Mouse (Mus musculus): Measurements from ENCODE around the gene Fktn. TPM values are rescaled to one million over a fixed set of nuclear protein-coding genes. Genes with fewer than 3 reads are reported as not detected.
"Not testable (repeated sequence)": the region's sequence is repeated elsewhere in the genome, so short reads cannot be mapped to it uniquely, and the experiment has no call there.

The Fktn gene
- 1.00 and 1.4 TPM in 2 replicates for polyA plus RNA-seq (2012; rRNA removed)

DNA sequence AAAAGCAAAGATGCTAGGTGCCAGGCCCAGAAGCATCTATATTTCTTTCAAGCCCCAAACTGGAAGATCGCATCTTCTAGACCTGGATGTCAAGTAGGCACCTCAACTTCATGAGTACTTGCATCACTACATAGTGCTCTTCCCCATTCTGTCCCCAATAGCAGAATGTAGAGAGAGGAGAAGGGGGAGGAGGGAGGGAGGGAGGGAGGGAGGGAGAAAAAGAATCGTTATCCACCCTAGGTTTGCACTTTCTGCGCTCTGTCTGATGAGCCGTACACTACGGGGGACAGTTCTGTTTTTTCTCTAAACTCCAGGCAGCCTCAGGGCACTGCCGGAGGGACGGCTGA lies at the start of gene Fktn:
Gene Fktn, plus strand, starts transcription at position 295 of the 347 bp plus-strand sequence.
- 7% methylated on average over 7 of the region's 7 CpGs for WGBS

DNA sequence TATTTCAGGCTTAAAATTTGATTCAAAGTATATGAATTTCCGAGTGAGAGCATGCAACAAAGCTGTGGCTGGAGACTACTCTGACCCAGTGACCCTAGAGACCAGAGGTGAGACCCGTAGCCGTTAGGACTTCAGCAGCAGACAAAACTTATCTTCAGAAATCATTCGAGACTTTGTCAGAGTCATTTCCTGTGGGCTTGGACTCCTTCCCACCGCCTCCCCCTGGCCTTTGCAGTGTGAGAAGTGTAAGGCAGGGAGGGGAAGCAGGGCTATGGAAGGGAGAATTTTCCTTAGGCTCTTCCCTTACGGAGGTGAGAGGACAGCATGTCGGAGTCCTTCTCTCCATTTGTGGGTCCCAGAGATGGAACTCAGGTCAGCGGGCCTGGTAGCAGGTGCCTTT lies 31.7 kb upstream of the Fktn start:
- TF ChIP-seq POLR2A (IDR thresholded peaks at IDR 0.05; ENCODE audit: low read depth, low read length) (no peak), CTCF (IDR thresholded peaks at IDR 0.05; ENCODE audit: extremely low read depth, insufficient read depth, insufficient read length, insufficient replicate concordance) (no peak)
- no peak for DNase-seq (ENCODE audit: low read depth in 1 of 2, low spot score in 2 of 2)
- H3K27ac ChIP-seq (ENCODE audit: insufficient read depth, low read length), result no peak overlapping the region
- WGBS, result 33% methylated on average over 8 of the region's 8 CpGs
- no peaks in the 10 kb centered on the region for H3K27me3 ChIP-seq (ENCODE audit: control insufficient read depth, insufficient read depth, low read length)
- H3K36me3 ChIP-seq (ENCODE audit: control insufficient read depth, insufficient read depth, low read length), result no peaks in the 10 kb centered on the region
- no peak overlapping the region for H3K4me3 ChIP-seq (ENCODE audit: extremely low read depth, insufficient read depth, insufficient read length)
- H3K4me1 ChIP-seq (ENCODE audit: control insufficient read depth, insufficient read depth, insufficient read length), result no peaks in the 10 kb centered on the region

More for the DNA sequence above, at the start of gene Fktn:
- no peak for TF ChIP-seq POLR2A (IDR thresholded peaks at IDR 0.05; ENCODE audit: low read depth, low read length)
- H3K4me1 ChIP-seq (ENCODE audit: control insufficient read depth, insufficient read depth, insufficient read length), result no peaks in the 10 kb centered on the region; the same call in 1 of the 2 replicates
- DNase-seq (ENCODE audit: low read depth in 1 of 2, low spot score in 2 of 2), result no peak
- peak within 1 kb of the TSS; percentile 71 for H3K27ac ChIP-seq (ENCODE audit: insufficient read depth, low read length)
- no peaks in the 10 kb centered on the region for H3K27me3 ChIP-seq (ENCODE audit: control insufficient read depth, insufficient read depth, low read length)
- no peaks in the 10 kb centered on the region for H3K36me3 ChIP-seq (ENCODE audit: control insufficient read depth, insufficient read depth, low read length)
- H3K4me3 ChIP-seq (ENCODE audit: extremely low read depth, insufficient read depth, insufficient read length), result peak within 1 kb of the TSS; percentile 94

DNA sequence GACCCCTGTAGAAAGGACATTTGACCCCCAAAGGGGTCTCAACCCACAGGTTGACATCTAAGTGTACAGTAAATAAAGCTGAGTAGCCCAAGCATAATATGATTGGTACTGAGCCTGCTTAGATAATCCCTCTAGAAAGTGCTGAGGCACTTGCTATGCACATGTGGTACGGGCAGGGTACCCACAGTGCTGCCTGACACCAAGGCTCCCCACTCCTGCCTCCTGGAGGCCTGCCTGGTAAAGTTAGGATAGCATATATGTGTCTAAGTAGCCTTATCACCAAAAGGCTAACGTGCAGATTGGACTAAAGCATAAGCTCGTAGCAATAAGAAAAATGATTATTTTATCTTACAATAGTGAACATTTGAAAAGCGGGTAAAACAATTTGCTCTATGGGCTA lies 24.8 kb upstream of the Fktn start:
- TF ChIP-seq POLR2A (IDR thresholded peaks at IDR 0.05; ENCODE audit: low read depth, low read length), result no peak
- no peak for TF ChIP-seq CTCF (IDR thresholded peaks at IDR 0.05; ENCODE audit: extremely low read depth, insufficient read depth, insufficient read length, insufficient replicate concordance)
- Histone ChIP-seq H3K4me1 (ENCODE audit: control insufficient read depth, insufficient read depth, insufficient read length) (no peaks in the 10 kb centered on the region), H3K27me3 (ENCODE audit: control insufficient read depth, insufficient read depth, low read length) (no peaks in the 10 kb centered on the region), H3K36me3 (ENCODE audit: control insufficient read depth, insufficient read depth, low read length) (no peaks in the 10 kb centered on the region), H3K27ac (ENCODE audit: insufficient read depth, low read length) (no peak overlapping the region), H3K4me3 (ENCODE audit: extremely low read depth, insufficient read depth, insufficient read length) (no peak overlapping the region)
- no peak for DNase-seq (ENCODE audit: low read depth in 1 of 2, low spot score in 2 of 2)
- 87% methylated on average over 4 of the region's 4 CpGs for WGBS

DNA sequence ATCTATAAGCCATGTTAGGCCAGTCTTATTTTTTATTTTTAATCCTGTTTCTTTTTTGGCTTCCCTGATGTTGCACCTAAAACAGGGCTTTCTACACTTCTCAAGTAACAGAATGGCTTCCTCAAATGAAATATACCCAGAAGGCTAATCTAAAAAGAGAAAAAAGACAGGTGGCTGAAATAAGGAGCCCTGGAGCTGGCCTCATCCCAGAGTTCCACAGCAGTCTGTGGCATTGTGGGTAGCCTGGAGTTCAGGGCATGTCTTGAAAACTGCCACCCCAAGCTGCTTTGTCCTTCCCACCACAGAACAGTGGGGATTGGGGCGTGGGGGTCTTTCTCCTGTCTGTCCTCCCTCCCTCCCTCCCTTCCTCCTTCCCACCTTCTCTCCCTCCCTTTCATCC lies 22.4 kb upstream of the Fktn start:
- H3K4me3 ChIP-seq (ENCODE audit: extremely low read depth, insufficient read depth, insufficient read length), result no peak overlapping the region
- TF ChIP-seq CTCF (IDR thresholded peaks at IDR 0.05; ENCODE audit: extremely low read depth, insufficient read depth, insufficient read length, insufficient replicate concordance) (no peak), POLR2A (IDR thresholded peaks at IDR 0.05; ENCODE audit: low read depth, low read length) (no peak)
- DNase-seq (ENCODE audit: low read depth in 1 of 2, low spot score in 2 of 2), result no peak
- H3K27me3 ChIP-seq (ENCODE audit: control insufficient read depth, insufficient read depth, low read length), result no peaks in the 10 kb centered on the region
- 67% methylated on average over 1 of the region's 1 CpGs for WGBS
- no peaks in the 10 kb centered on the region for H3K4me1 ChIP-seq (ENCODE audit: control insufficient read depth, insufficient read depth, insufficient read length)
- H3K36me3 ChIP-seq (ENCODE audit: control insufficient read depth, insufficient read depth, low read length), result no peaks in the 10 kb centered on the region
- H3K27ac ChIP-seq (ENCODE audit: insufficient read depth, low read length), result no peak overlapping the region

DNA sequence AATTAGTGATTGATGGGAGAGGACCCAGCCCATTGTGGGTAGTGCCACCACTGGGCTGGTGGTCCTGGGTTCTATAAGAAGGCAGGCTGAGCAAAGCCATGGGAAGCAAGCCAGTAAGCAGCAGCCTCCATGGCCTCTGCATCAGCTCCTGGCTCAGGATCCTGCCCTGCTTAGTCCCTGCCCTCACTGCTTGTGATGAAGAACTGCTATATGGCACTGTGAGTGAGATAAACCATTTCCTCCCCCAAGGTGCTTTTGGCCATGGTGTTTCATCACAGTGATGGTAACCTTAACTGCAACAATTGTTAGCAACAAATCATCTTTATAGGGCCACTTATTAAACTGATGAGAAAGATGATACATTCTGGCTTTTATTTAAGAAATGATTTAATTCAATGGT lies 4.6 kb upstream of the Fktn start:
- H3K4me3 ChIP-seq (ENCODE audit: extremely low read depth, insufficient read depth, insufficient read length), result not testable (repeated sequence)

DNA sequence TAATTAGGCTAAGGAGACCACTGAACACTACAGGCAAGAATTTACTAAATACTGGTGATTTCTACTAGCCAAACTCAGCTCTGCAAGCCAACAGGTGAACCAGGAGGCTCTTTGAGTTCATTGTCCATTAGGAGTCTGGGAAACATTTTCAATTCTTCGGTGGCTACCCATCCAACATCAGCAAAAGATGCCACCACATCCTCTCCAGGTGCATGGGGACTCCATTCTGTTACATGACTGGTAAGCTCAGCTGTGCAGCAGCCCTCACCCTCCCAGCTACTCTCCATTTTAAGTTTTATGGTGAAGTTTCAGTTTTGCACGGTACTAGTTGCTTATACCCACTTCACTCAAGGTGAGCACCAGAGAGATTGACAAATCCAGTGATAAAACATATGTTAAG lies 3.8 kb upstream of the Fktn start:
- Histone ChIP-seq H3K4me3 (ENCODE audit: extremely low read depth, insufficient read depth, insufficient read length) (no peak overlapping the region), H3K4me1 (ENCODE audit: control insufficient read depth, insufficient read depth, insufficient read length) (no peaks in the 10 kb centered on the region; the same call in 1 of the 2 replicates), H3K27ac (ENCODE audit: insufficient read depth, low read length) (no peak overlapping the region), H3K36me3 (ENCODE audit: control insufficient read depth, insufficient read depth, low read length) (no peaks in the 10 kb centered on the region), H3K27me3 (ENCODE audit: control insufficient read depth, insufficient read depth, low read length) (no peaks in the 10 kb centered on the region)
- WGBS, result 64% methylated on average over 2 of the region's 2 CpGs
- TF ChIP-seq CTCF (IDR thresholded peaks at IDR 0.05; ENCODE audit: extremely low read depth, insufficient read depth, insufficient read length, insufficient replicate concordance) (no peak), POLR2A (IDR thresholded peaks at IDR 0.05; ENCODE audit: low read depth, low read length) (no peak)
- DNase-seq (ENCODE audit: low read depth in 1 of 2, low spot score in 2 of 2), result no peak

More for the DNA sequence above, 4.6 kb upstream of the Fktn start:
- H3K27ac ChIP-seq (ENCODE audit: insufficient read depth, low read length); H3K36me3 ChIP-seq (ENCODE audit: control insufficient read depth, insufficient read depth, low read length); DNase-seq (ENCODE audit: low read depth in 1 of 2, low spot score in 2 of 2); H3K27me3 ChIP-seq (ENCODE audit: control insufficient read depth, insufficient read depth, low read length); H3K4me1 ChIP-seq (ENCODE audit: control insufficient read depth, insufficient read depth, insufficient read length): not testable (repeated sequence)

DNA sequence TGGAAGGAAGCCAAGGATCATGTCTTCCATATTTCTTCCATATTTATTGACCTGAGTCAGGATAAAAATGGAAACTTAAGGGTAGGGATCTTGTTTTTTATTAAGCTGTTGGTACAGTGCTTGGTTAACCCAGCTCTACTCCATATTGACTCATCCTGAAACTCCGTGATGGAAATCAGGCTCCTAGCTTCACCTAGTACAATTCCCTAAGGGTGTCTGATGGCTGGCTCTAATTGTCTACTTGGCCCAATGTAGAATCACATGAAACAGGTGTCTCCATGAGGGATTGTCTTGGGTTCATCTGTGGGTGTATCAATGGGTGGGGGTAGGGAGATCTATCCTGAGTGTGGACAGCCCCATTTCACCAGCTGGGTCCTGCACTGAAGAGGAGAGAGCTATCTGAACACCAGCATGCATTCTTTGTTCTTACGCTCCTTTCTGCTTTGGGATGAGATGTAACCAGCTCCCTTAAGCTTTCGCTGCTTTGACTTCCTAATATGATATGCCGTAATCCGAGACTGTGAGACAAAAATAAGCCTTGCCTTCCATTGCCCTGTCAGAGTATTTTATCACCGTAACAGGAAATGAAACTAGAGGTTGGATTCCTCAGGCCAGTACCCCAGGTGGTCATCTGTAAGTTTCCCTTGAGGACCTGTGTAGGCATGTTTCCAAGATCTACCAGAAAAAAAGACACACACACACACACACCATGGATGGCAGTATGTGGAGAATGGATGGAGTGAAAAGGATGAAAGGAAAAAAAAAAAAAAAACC lies 3.1 kb upstream of the Fktn start:
- 82% methylated on average over 6 of the region's 6 CpGs for WGBS
- no peak for DNase-seq (ENCODE audit: low read depth in 1 of 2, low spot score in 2 of 2)
- Histone ChIP-seq H3K36me3 (ENCODE audit: control insufficient read depth, insufficient read depth, low read length) (no peaks in the 10 kb centered on the region), H3K27ac (ENCODE audit: insufficient read depth, low read length) (no peak overlapping the region), H3K4me3 (ENCODE audit: extremely low read depth, insufficient read depth, insufficient read length) (no peak overlapping the region), H3K4me1 (ENCODE audit: control insufficient read depth, insufficient read depth, insufficient read length) (no peaks in the 10 kb centered on the region; the same call in 1 of the 2 replicates), H3K27me3 (ENCODE audit: control insufficient read depth, insufficient read depth, low read length) (no peaks in the 10 kb centered on the region)
- no peak for TF ChIP-seq POLR2A (IDR thresholded peaks at IDR 0.05; ENCODE audit: low read depth, low read length)
- TF ChIP-seq CTCF (IDR thresholded peaks at IDR 0.05; ENCODE audit: extremely low read depth, insufficient read depth, insufficient read length, insufficient replicate concordance), result no peak

All from spleen, adult 2 months (tissue).